Mouse (Mus musculus): ENCODE data around the gene Fosl2. TPM values are rescaled to one million over a fixed set of nuclear protein-coding genes. Genes with fewer than 3 reads are reported as not detected.
"Not testable (repeated sequence)": the region's sequence is repeated elsewhere in the genome, so short reads cannot be mapped to it uniquely, and the experiment has no call there.

Gene Fosl2
- total RNA-seq, 1 experiment from 2014 or later, result 280 TPM

GRCm38 (mm10) chr5:32178720-32179119 is 43.1 kb downstream of the Fosl2 start:
- not testable (repeated sequence) for DNase-seq

- DNase-seq, result no peak
Observed at GRCm38 (mm10) chr5:32182885-32183629, 47.5 kb downstream of the Fosl2 start.

GRCm38 (mm10) chr5:32187717-32188116 is 52.1 kb downstream of the Fosl2 start:
- DNase-seq, result peak; percentile 38

- no peak for DNase-seq
Observed at GRCm38 (mm10) chr5:32191259-32191658, 55.7 kb downstream of the Fosl2 start.

- DNase-seq, result peak; percentile 75
Observed at GRCm38 (mm10) chr5:32192016-32192845, 56.6 kb downstream of the Fosl2 start.

- no peak for DNase-seq
Observed at GRCm38 (mm10) chr5:32194236-32194635, 58.6 kb downstream of the Fosl2 start.

GRCm38 (mm10) chr5:32195857-32196609 is 60.4 kb downstream of the Fosl2 start:
- no peak for DNase-seq

GRCm38 (mm10) chr5:32197698-32198097 is 62.1 kb downstream of the Fosl2 start:
- peak; percentile 96 for DNase-seq

- DNase-seq, result no peak
Observed at GRCm38 (mm10) chr5:32199136-32199535, 63.5 kb downstream of the Fosl2 start.

- DNase-seq, result no peak
Observed at GRCm38 (mm10) chr5:32199594-32199993, 64.0 kb downstream of the Fosl2 start.

GRCm38 (mm10) chr5:32204653-32205052 is 69.1 kb downstream of the Fosl2 start:
- peak; percentile 18 for DNase-seq

GRCm38 (mm10) chr5:32206726-32207125 is 71.1 kb downstream of the Fosl2 start:
- DNase-seq, result no peak

Other genes with a start within 250 kb of the Fosl2 start
- gene Plb1, start 96.9 kb downstream of the Fosl2 start, total RNA-seq (2021), result 0.26 TPM in 1 of 2 replicates, not detected in the other

Measured in adrenal gland, postnatal 14 days (tissue).